Mouse (Mus musculus): ENCODE measurements at regions not wholly inside any gene's neighbourhood (a gene's known extent, or its start where the extent isn't known, plus 50 kb on each side); places are given as distances from the start of the nearest gene placed in this dataset.

GRCm38 (mm10) chr9:92130445-92130844 lies 62.3 kb upstream of the Plscr5 start:
- no peak for TF ChIP-seq EP300 (IDR thresholded peaks at IDR 0.05; ENCODE audit: insufficient read depth, low read depth, low read length)
- no peak for TF ChIP-seq CTCF (IDR thresholded peaks at IDR 0.05; ENCODE audit: low read depth, low read length)

Data from ES-Bruce4 (cell line).